Mouse (Mus musculus): Measurements from ENCODE around the gene Arv1. TPM values are rescaled to one million over a fixed set of nuclear protein-coding genes. Genes with fewer than 3 reads are reported as not detected.

Arv1 gene
- polyA plus RNA-seq (2012; rRNA removed), result 36.0 and 40.5 TPM in 2 replicates

DNA sequence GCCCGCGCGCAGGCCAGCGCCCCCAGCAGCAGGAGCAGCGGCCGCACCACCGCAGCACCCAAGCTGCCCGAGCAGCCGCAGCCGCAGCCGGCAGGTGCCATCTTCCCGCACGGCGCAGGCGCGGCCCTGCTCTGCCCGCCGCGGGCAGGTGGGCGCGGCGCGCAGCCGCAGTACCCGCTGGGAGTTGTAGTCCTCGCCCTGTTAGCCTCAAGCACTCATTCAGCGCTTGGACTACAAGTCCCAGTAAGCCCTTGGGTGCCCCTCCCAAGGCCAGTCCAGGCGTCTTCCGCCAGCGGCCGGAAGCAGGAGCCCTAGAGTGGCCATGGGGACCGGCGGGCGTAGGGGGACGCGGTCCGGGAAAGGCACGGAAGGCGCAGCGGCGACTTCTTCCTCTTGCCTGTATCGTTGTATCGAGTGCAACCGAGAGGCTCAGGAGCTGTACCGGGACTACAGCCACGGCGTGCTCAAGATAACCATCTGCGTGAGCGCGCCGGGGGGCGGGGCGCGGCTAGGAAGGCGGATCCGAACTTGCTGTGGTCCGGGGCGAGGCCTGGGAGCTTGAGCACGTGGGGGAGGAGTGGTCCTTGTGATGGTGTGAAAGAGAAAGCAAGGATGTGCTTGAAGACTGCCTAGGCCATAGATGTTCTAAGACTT lies at the start of gene Arv1, which contains the start of gene Ttc13:
TSS of gene Arv1 (plus strand) at position 278 of the 654 bp plus-strand sequence.
TSS of gene Ttc13 (minus strand) at position 122 of the 654 bp plus-strand sequence.

DNA sequence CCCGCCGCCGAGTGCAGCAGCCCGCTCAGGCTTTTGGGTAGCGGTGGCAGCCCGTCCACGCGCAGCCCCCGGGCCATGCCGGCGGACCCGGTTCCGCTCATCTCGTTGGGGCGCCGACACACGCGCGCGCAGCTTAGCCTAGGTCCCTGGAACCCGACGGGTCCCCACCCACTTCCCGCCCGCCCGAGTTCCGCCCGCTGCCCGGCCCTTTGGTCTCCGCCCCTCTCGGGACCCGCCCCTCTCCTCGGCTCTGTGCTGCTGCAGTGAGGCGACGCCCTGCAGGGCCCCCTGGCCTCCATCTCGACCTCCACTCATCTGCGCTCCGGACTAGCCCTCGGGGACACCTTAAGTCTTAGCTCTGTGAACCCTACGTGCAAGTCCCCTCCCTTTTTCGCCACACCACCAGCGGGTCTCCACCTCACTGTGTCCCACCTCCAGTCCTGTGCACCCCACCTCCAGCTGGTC lies 29.8 kb downstream of the Arv1 start, which contains the start of gene Fam89a:
TSS of gene Fam89a (minus strand) at position 124 of the 465 bp plus-strand sequence.

Other genes starting within 250 kb of the Arv1 start
- 32.8 and 57.4 TPM in 2 replicates for gene Cog2, start 201.4 kb upstream of the Arv1 start, polyA plus RNA-seq (2012; rRNA removed)
- 0.47 and 0.62 TPM in 2 replicates for gene Agt, start 152.4 kb upstream of the Arv1 start, polyA plus RNA-seq (2012; rRNA removed)
- not detected in 2 replicates for gene Capn9, start 146.0 kb upstream of the Arv1 start, polyA plus RNA-seq (2012; rRNA removed)
- gene 2310022B05Rik, start 58.8 kb upstream of the Arv1 start, polyA plus RNA-seq (2012; rRNA removed), result 40.7 and 49.2 TPM in 2 replicates
- 36.8 and 46.2 TPM in 2 replicates for gene Ttc13, start 156 bp upstream of the Arv1 start, polyA plus RNA-seq (2012; rRNA removed)
- gene Fam89a, start 29.7 kb downstream of the Arv1 start, polyA plus RNA-seq (2012; rRNA removed), result 0.68 and 3.3 TPM in 2 replicates
- gene Trim67, start 71.0 kb downstream of the Arv1 start, polyA plus RNA-seq (2012; rRNA removed), result 6.9 and 7.7 TPM in 2 replicates
- gene Gnpat, start 140.9 kb downstream of the Arv1 start, polyA plus RNA-seq (2012; rRNA removed), result 113 and 122 TPM in 2 replicates
- gene 2810004N23Rik, start 141.0 kb downstream of the Arv1 start, polyA plus RNA-seq (2012; rRNA removed), result 36.2 and 36.3 TPM in 2 replicates
- gene Exoc8, start 175.6 kb downstream of the Arv1 start, polyA plus RNA-seq (2012; rRNA removed), result 8.9 and 12.1 TPM in 2 replicates
- gene Sprtn, start 175.7 kb downstream of the Arv1 start, polyA plus RNA-seq (2012; rRNA removed), result 16.7 and 17.8 TPM in 2 replicates
- gene Egln1, start 227.2 kb downstream of the Arv1 start, polyA plus RNA-seq (2012; rRNA removed), result 36.7 and 40.5 TPM in 2 replicates

All from central nervous system, embryonic 11.5 days (tissue).